31 mouse cellular contexts compared by ENCODE assay signal in genomic region chr3:69225019-69225418, GRCm38 (mm10). TPM values are rescaled to one million over a fixed set of nuclear protein-coding genes. Genes with fewer than 3 reads are reported as not detected.
A peak's percentile ranks its signal among the peaks of the same experiment; 100 is the strongest.
DNase-seq lines count a peak whose midpoint lies in the region; ATAC-seq lines count a peak whose summit lies in the region.
"Had no signal": no experiment of that assay in that cellular context is flagged by ENCODE, and none has a peak within 500 bp of the region (broad histone marks: within the 10 kb centered on the region; RNA-seq: fewer than 3 reads in every experiment).

No protein-coding gene starts in this region.

- no peak overlapping the region for H3K4me3 ChIP-seq in heart, embryonic 14.5 days (ENCODE audit: control insufficient read depth in 1 of 2, insufficient read depth in 1 of 2, low read depth in 1 of 2, low read length in 2 of 2)
- no peak overlapping the region for H3K4me3 ChIP-seq in heart, embryonic 16.5 days (ENCODE audit: low read length)
- H3K4me3 ChIP-seq: embryonic facial prominence, embryonic 13.5 days; embryonic facial prominence, embryonic 15.5 days; erythroblast, embryonic 14.5 days; forebrain, embryonic 13.5 days; forebrain, embryonic 15.5 days had no signal

- ATAC-seq in heart, embryonic 14.5 days (ENCODE audit: insufficient number of reproducible peaks, insufficient read depth, low FRiP score, low read depth) = no peak
- peak; percentile 78 for ATAC-seq in heart, embryonic 16.5 days (replicated peaks; ENCODE audit: extremely low read depth, insufficient read depth, low FRiP score)
- ATAC-seq: forebrain, embryonic 13.5 days; forebrain, embryonic 15.5 days had no signal

- no peak overlapping the region for H3K9ac ChIP-seq in heart, embryonic 14.5 days (ENCODE audit: low read length)
- no peak overlapping the region for H3K9ac ChIP-seq in heart, embryonic 16.5 days (ENCODE audit: low read length)
- H3K9ac ChIP-seq: embryonic facial prominence, embryonic 13.5 days; embryonic facial prominence, embryonic 15.5 days; forebrain, embryonic 13.5 days; forebrain, embryonic 15.5 days had no signal

- no peak overlapping the region for H3K4me2 ChIP-seq in heart, embryonic 14.5 days (ENCODE audit: low read length)
- H3K4me2 ChIP-seq in heart, embryonic 16.5 days (ENCODE audit: low read depth, low read length) = no peak overlapping the region
- H3K4me2 ChIP-seq: embryonic facial prominence, embryonic 13.5 days; embryonic facial prominence, embryonic 15.5 days; forebrain, embryonic 13.5 days; forebrain, embryonic 15.5 days had no signal

- peak; percentile 11 for DNase-seq in heart, adult 11 months
- no peak for DNase-seq in heart, postnatal 14 days
- DNase-seq in heart, postnatal 36 days = no peak
- no peak for DNase-seq in heart, postnatal 4 days
- peak; percentile 20 to 21 for DNase-seq in heart, postnatal 10 days
- no peak for DNase-seq in heart, adult 18-20 months
- DNase-seq: adrenal gland, adult 2 months; adrenal gland, postnatal 10 days; adrenal gland, postnatal 25 days; cerebellum, adult 11 months; cerebellum, adult 18-20 months; cerebellum, adult 8-10 months; cerebellum, adult 9-11 months; cerebellum, postnatal 14 days; cerebellum, postnatal 36 days; embryo, embryonic 11 days had no signal

- intact Hi-C loops in heart, postnatal 14 days (cut with DNase I) = no loop called here
- intact Hi-C loops in heart, postnatal 36 days (cut with DNase I) = no loop called here
- intact Hi-C loops in heart, postnatal 10 days (cut with DNase I) = no loop called here

- no peaks in the 10 kb centered on the region for H3K27me3 ChIP-seq in heart, embryonic 14.5 days (ENCODE audit: control insufficient read depth, insufficient read depth, low read length)
- no peaks in the 10 kb centered on the region for H3K27me3 ChIP-seq in heart, embryonic 16.5 days (ENCODE audit: control insufficient read depth, insufficient read depth, low read length)
- H3K27me3 ChIP-seq: embryonic facial prominence, embryonic 13.5 days; embryonic facial prominence, embryonic 15.5 days; forebrain, embryonic 13.5 days; forebrain, embryonic 15.5 days had no signal

- H3K36me3 ChIP-seq in heart, embryonic 14.5 days (ENCODE audit: control insufficient read depth, insufficient read depth, low read length) = no peaks in the 10 kb centered on the region
- H3K36me3 ChIP-seq in heart, embryonic 16.5 days (ENCODE audit: control insufficient read depth, insufficient read depth) = no peaks in the 10 kb centered on the region
- H3K36me3 ChIP-seq: embryonic facial prominence, embryonic 13.5 days; embryonic facial prominence, embryonic 15.5 days; forebrain, embryonic 15.5 days had no signal

- H3K9me3 ChIP-seq in heart, embryonic 14.5 days (ENCODE audit: control insufficient read depth, low read length) = no peaks in the 10 kb centered on the region
- H3K9me3 ChIP-seq in heart, embryonic 16.5 days (replicated peaks; ENCODE audit: control insufficient read depth, low read length) = no peaks in the 10 kb centered on the region
- H3K9me3 ChIP-seq: embryonic facial prominence, embryonic 13.5 days; embryonic facial prominence, embryonic 15.5 days; forebrain, embryonic 13.5 days; forebrain, embryonic 15.5 days had no signal

- H3K27ac ChIP-seq in heart, embryonic 14.5 days (replicated peaks in 1 of 2; ENCODE audit: control insufficient read depth in 1 of 2, insufficient read depth in 1 of 2, low read depth in 2 of 2, low read length in 2 of 2) = peak overlapping the region; percentile 55 to 77
- peak overlapping the region; percentile 81 for H3K27ac ChIP-seq in heart, embryonic 16.5 days (ENCODE audit: low read length)
- H3K27ac ChIP-seq: embryonic facial prominence, embryonic 13.5 days; embryonic facial prominence, embryonic 15.5 days; forebrain, embryonic 13.5 days; forebrain, embryonic 15.5 days had no signal

- peaks cover 11 to 12% of the 10 kb centered on the region in 2 experiments for H3K4me1 ChIP-seq in heart, embryonic 14.5 days (ENCODE audit: control insufficient read depth in 2 of 2, insufficient read depth in 2 of 2, low read length in 2 of 2)
- peaks cover 12% of the 10 kb centered on the region for H3K4me1 ChIP-seq in heart, embryonic 16.5 days (ENCODE audit: control insufficient read depth, insufficient read depth, low read length)
- H3K4me1 ChIP-seq: embryonic facial prominence, embryonic 13.5 days; embryonic facial prominence, embryonic 15.5 days; forebrain, embryonic 13.5 days; forebrain, embryonic 15.5 days had no signal

RNA-seq across cellular contexts. Expression of gene Arl14, which starts 2.8 kb away (rescaled TPM):
- total RNA-seq in heart, postnatal 14 days (2021) = not detected
- not detected in 2 replicates for polyA plus RNA-seq in heart, embryonic 14.5 days (2014; fragmentation: Nextera tagmentation; extraction: Ambion mirVana)
- not detected for total RNA-seq in heart, postnatal 36 days (2021)
- not detected in 2 replicates for polyA plus RNA-seq in heart, embryonic 16.5 days (2015; fragmentation: Nextera tagmentation; extraction: Ambion mirVana)
- not detected for total RNA-seq in heart, postnatal 4 days (2021)
- not detected for total RNA-seq in heart, postnatal 10 days (2021)
- total RNA-seq in heart, adult 18-20 months (2021) = not detected
- total RNA-seq: adrenal gland, adult 2 months; adrenal gland, postnatal 10 days; adrenal gland, postnatal 25 days; adrenal gland, postnatal 4 days; common myeloid progenitor, adult 5-6 weeks; ES-E14; MEL had no signal
- polyA plus RNA-seq: adrenal gland, adult 2 months; brain, embryonic 14.5 days; C2C12; embryonic facial prominence, embryonic 11.5 days; embryonic facial prominence, embryonic 13.5 days; erythroblast, embryonic 14.5 days; forebrain, embryonic 11.5 days; forebrain, embryonic 13.5 days; forebrain, embryonic 15.5 days had no signal

Comparison
In these comparisons a context has a peak if more than half of its experiments do, and no peak if none do; other contexts are left out.
1. DNase-seq: peak in heart, adult 11 months (single experiment) and heart, postnatal 10 days (2 of 2); none in heart, postnatal 14 days (0 of 2), heart, postnatal 36 days (0 of 2), heart, postnatal 4 days (single experiment) and heart, adult 18-20 months (0 of 2).